Mouse (Mus musculus): ENCODE measurements around the gene Hspa8. TPM values are rescaled to one million over a fixed set of nuclear protein-coding genes. Genes with fewer than 3 reads are reported as not detected.

The Hspa8 gene
- polyA plus RNA-seq, 1 experiment from 2014 or later: 3,724 TPM

DNA sequence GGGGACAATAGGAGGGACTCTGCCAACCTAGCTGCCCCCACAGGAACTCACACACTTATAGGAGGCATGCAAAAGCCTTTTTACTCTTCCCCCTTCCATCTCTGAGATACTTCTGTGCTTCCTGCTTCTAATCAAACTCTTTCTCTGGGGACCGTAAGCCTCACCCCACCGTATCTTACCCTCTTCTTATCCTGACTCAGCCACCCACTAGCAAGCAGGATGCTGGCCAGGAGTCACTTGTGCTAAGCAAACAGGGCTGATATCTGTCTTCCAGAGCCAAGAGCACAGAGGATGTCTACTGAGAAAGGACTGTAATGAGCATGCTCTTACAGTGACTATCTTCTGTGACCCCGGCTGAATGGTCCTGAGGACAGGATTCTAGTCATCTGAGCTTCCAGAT lies 38.9 kb downstream of the Hspa8 start:
- H3K36me3 ChIP-seq (ENCODE audit: control insufficient read depth, insufficient read depth, low read length): no peaks in the 10 kb centered on the region
- H3K9ac ChIP-seq (ENCODE audit: low read length): no peak overlapping the region
- H3K9me3 ChIP-seq (ENCODE audit: control insufficient read depth, low read length): no peaks in the 10 kb centered on the region
- ATAC-seq (ENCODE audit: insufficient number of reproducible peaks, low FRiP score, low TSS enrichment, low read depth) (no peak), DNase-seq (ENCODE audit: low spot score) (no peak)
- no peaks in the 10 kb centered on the region; the same call in 1 of the 2 replicates for H3K4me1 ChIP-seq (ENCODE audit: control insufficient read depth, insufficient read depth, low read length)
- H3K27me3 ChIP-seq (ENCODE audit: control insufficient read depth, insufficient read depth, low read length): no peaks in the 10 kb centered on the region
- no peak overlapping the region for H3K27ac ChIP-seq (replicated peaks; ENCODE audit: low read depth, low read length)
- H3K4me2 ChIP-seq (ENCODE audit: low read depth, severe bottlenecking): no peak overlapping the region
- H3K4me3 ChIP-seq (ENCODE audit: low read depth, low read length): no peak overlapping the region
- WGBS: 85% methylated on average over 3 of the region's 3 CpGs

DNA sequence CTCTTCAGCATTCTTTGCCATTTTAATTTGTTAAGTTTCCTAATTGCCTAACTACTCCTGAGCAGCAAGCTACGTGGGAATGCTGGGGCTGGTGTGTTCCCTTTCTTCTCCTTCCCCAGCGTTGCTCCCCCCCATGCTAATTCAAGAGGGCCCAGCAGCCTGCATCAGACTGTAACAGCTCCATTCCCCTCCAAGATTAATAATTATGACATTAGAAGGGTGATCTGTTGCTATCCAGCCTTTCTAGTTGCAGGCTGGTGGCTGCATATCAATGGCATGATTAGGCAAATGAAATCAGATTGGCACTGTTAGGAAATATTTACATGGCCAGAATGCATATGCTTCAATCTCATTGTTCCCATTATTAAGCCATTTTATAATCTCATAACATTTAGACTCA lies 50.7 kb downstream of the Hspa8 start:
- H3K4me2 ChIP-seq (ENCODE audit: low read depth, severe bottlenecking): no peak overlapping the region
- no peak overlapping the region for H3K4me3 ChIP-seq (ENCODE audit: low read depth, low read length)
- H3K4me1 ChIP-seq (ENCODE audit: control insufficient read depth, insufficient read depth, low read length): no peaks in the 10 kb centered on the region
- no peaks in the 10 kb centered on the region for H3K36me3 ChIP-seq (ENCODE audit: control insufficient read depth, insufficient read depth, low read length)
- H3K27me3 ChIP-seq (ENCODE audit: control insufficient read depth, insufficient read depth, low read length): no peaks in the 10 kb centered on the region
- H3K9ac ChIP-seq (ENCODE audit: low read length): no peak overlapping the region
- DNase-seq (ENCODE audit: low spot score) (no peak), ATAC-seq (ENCODE audit: insufficient number of reproducible peaks, low FRiP score, low TSS enrichment, low read depth) (no peak)
- H3K9me3 ChIP-seq (ENCODE audit: control insufficient read depth, low read length): no peaks in the 10 kb centered on the region
- H3K27ac ChIP-seq (replicated peaks; ENCODE audit: low read depth, low read length): no peak overlapping the region
- WGBS: 44% methylated on average over 2 of the region's 2 CpGs

DNA sequence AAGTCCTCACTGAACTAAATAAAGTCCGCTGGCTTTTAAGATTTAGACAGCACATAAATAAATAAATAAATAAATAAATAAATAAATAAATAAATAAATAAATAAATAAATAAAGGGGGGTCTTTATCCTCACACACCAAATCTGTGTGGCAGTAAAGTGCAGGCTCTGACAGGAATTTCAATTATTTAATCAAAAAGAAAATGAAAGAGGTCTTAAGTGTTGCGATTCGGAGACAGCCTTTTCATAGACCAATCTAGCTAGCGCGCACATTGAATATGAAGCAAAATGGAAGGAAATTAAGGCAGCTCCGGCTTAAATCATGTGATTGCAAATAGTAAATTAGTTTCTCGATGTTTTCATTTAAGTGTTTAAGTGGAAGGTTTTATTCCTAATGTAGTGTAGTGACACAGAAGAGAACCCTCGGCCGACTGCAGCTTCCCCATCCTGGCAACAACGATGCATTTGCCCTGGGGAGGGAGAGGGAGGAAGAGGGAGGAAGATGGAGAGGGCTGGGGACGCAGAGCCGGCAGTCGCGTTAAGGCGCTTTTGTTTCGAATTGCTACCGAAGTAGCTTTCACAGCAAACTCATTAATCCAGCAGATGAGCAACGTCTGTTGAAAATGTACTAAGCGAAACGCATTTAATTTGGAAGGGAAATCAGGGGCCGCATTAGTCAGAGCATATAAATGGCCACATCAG lies 57.8 kb downstream of the Hspa8 start:
- H3K4me3 ChIP-seq (ENCODE audit: low read depth, low read length): peak overlapping the region; percentile 32
- H3K4me2 ChIP-seq (ENCODE audit: low read depth, severe bottlenecking): peak overlapping the region; percentile 42
- DNase-seq (ENCODE audit: low spot score) (peak; percentile 44), ATAC-seq (ENCODE audit: insufficient number of reproducible peaks, low FRiP score, low TSS enrichment, low read depth) (no peak)
- no peak overlapping the region for H3K27ac ChIP-seq (replicated peaks; ENCODE audit: low read depth, low read length)
- no peaks in the 10 kb centered on the region for H3K9me3 ChIP-seq (ENCODE audit: control insufficient read depth, low read length)
- peak overlapping the region; percentile 34 for H3K9ac ChIP-seq (ENCODE audit: low read length)
- H3K27me3 ChIP-seq (ENCODE audit: control insufficient read depth, insufficient read depth, low read length): 0 out of 2 replicates have a peak, but pooled peaks cover 2% of the 10 kb centered on the region
- 10% methylated on average over 21 of the region's 21 CpGs for WGBS
- H3K4me1 ChIP-seq (ENCODE audit: control insufficient read depth, insufficient read depth, low read length): 0 out of 2 replicates have a peak, but pooled peaks cover 6% of the 10 kb centered on the region
- H3K36me3 ChIP-seq (ENCODE audit: control insufficient read depth, insufficient read depth, low read length): no peaks in the 10 kb centered on the region

DNA sequence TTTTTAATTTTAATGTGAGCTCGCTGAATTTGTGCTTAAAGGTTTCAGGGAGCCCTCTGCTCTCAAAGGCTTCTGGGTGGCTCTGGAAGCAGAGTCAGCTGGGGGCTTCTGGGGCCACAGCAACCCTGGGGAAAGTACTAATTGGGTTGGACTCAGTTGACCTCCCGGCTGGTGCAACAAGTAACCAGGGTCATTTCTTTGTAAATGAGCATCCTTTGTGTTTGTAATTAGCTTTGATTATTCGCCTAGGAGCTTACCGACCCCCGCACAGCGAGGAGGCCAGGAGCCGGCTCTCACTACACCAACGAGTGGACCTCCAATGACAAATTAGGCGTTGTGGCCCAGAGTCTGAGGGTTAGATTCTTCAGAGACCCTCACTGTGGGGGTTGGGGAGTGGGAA lies 58.4 kb downstream of the Hspa8 start:
- Histone ChIP-seq H3K9ac (ENCODE audit: low read length) (no peak overlapping the region), H3K4me1 (ENCODE audit: control insufficient read depth, insufficient read depth, low read length) (0 out of 2 replicates have a peak, but pooled peaks cover 6% of the 10 kb centered on the region), H3K27me3 (ENCODE audit: control insufficient read depth, insufficient read depth, low read length) (0 out of 2 replicates have a peak, but pooled peaks cover 2% of the 10 kb centered on the region), H3K4me2 (ENCODE audit: low read depth, severe bottlenecking) (peak overlapping the region; percentile 42; the same call in 1 of the 2 replicates), H3K4me3 (ENCODE audit: low read depth, low read length) (peak overlapping the region; percentile 32), H3K36me3 (ENCODE audit: control insufficient read depth, insufficient read depth, low read length) (no peaks in the 10 kb centered on the region), H3K9me3 (ENCODE audit: control insufficient read depth, low read length) (no peaks in the 10 kb centered on the region), H3K27ac (replicated peaks; ENCODE audit: low read depth, low read length) (no peak overlapping the region)
- WGBS: 2% methylated on average over 9 of the region's 9 CpGs
- ATAC-seq (ENCODE audit: insufficient number of reproducible peaks, low FRiP score, low TSS enrichment, low read depth) (no peak), DNase-seq (ENCODE audit: low spot score) (no peak)

Other genes with a start within 250 kb of the Hspa8 start
- not detected in 2 replicates for gene Gm21915, start 130.4 kb upstream of the Hspa8 start, polyA plus RNA-seq (2014; fragmentation: Nextera tagmentation; extraction: Ambion mirVana)
- gene Clmp, start 115.0 kb upstream of the Hspa8 start, polyA plus RNA-seq (2014; fragmentation: Nextera tagmentation; extraction: Ambion mirVana): 62.7 and 65.3 TPM in 2 replicates
- not detected in 2 replicates for gene Bsx, start 73.1 kb downstream of the Hspa8 start, polyA plus RNA-seq (2014; fragmentation: Nextera tagmentation; extraction: Ambion mirVana)
- gene Jhy, start 163.1 kb downstream of the Hspa8 start, polyA plus RNA-seq (2014; fragmentation: Nextera tagmentation; extraction: Ambion mirVana): 0.18 and 0.27 TPM in 2 replicates
- gene Crtam, start 203.6 kb downstream of the Hspa8 start, polyA plus RNA-seq (2014; fragmentation: Nextera tagmentation; extraction: Ambion mirVana): 0.32 and 0.35 TPM in 2 replicates

Data from limb, embryonic 11.5 days (tissue).